8 mouse cellular contexts compared by ENCODE assay signal in the genomic region with DNA sequence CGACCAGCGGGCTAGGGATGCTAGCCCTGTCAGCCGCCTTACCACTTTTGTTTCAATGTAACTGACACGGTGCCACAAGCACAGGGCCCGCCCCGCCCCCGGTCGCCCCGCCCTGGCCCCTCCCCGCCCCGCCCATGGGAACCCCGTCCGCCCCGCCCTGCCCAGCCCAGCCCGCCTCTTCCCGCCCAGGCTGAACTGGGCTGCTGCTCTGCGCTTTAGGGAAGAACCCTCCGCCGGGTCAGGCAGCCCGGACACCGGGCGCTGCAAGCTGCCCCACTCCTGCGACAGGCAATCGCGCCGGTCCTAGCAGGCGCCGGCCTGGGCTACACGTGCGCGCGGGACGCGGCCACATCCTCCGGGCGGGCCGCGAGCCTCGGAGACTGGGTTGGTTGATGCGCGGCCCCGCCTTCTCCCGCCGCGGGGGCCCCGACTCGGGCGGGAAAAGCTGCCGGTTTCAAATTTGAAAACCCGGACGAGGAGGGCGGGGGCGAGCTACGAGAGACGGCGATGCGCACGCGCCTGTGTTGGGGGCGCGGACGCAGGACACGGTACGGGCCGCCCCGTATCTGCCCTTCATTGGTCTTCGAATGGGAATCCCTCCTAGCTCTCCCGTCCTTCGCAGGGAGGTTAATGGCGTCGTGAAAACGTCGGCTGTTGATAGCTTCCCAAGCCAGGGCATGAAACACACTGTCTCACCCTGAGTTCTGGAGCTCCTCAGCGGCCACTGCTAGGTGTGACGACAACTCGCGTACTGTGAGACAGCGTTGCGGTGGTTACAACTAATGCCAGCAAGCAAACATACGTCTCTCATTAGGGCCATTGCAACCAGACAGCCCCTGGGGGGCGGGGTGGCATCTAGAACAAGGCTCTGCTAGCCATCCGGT. TPM values are rescaled to one million over a fixed set of nuclear protein-coding genes. Genes with fewer than 3 reads are reported as not detected.
DNase-seq lines count a peak whose midpoint lies in the region; ATAC-seq and TF ChIP-seq lines count a peak whose summit lies in the region.

TSS of gene Mxd3 (minus strand) at position 141 of the 884 bp plus-strand sequence.

- peak within 1 kb of the TSS; percentile 60 for H3K9ac ChIP-seq in forebrain, postnatal 0 days

- DNase-seq in Muller cell, postnatal 12 days (ENCODE audit: inconsistent ontology term), result peak; percentile 95
- peak; percentile 69 to 79 for DNase-seq in cerebellum, adult 2 months
- peak; percentile 93 for DNase-seq in forebrain, postnatal 0 days
- peak; percentile 91 for DNase-seq in hindbrain, embryonic 10.5 days (ENCODE audit: low spot score)
- DNase-seq in layer of hippocampus, postnatal 10 days (ENCODE audit: low spot score in 2 of 2), result peak; percentile 85 to 86
- DNase-seq in lung, postnatal 25 days (ENCODE audit: low spot score), result peak; percentile 73
- peak; percentile 26 for DNase-seq in retina, adult 2 months (ENCODE audit: low read depth, low spot score)
- DNase-seq in thymus, postnatal 36 days, result peak; percentile 88 to 91

- no peak for TF ChIP-seq POLR2A in cerebellum, adult 2 months (IDR thresholded peaks at IDR 0.05; ENCODE audit: borderline replicate concordance, insufficient read depth, low read length)

- peak within 1 kb of the TSS; percentile 95 for H3K4me2 ChIP-seq in forebrain, postnatal 0 days (ENCODE audit: low read depth)

- no peaks in the 10 kb centered on the region for H3K9me3 ChIP-seq in forebrain, postnatal 0 days (ENCODE audit: low read length)
- no peaks in the 10 kb centered on the region for H3K9me3 ChIP-seq in hindbrain, embryonic 10.5 days

- under 1% methylated on average over 79 of the region's 82 CpGs for WGBS in cerebellum, adult 2 months
- under 1% methylated on average over 75 of the region's 82 CpGs for WGBS in forebrain, postnatal 0 days
- WGBS in hindbrain, embryonic 10.5 days, result under 1% methylated on average over 82 of the region's 82 CpGs

- 0 out of 2 replicates have a peak, but pooled peaks have one; percentile 27 for TF ChIP-seq CTCF in cerebellum, adult 2 months (IDR thresholded peaks at IDR 0.05; ENCODE audit: borderline replicate concordance, insufficient read depth, low read depth, low read length)
- TF ChIP-seq CTCF in forebrain, postnatal 0 days (IDR thresholded peaks at IDR 0.05; ENCODE audit: low read depth), result no peak

- peaks cover 10% of the 10 kb centered on the region for H3K36me3 ChIP-seq in forebrain, postnatal 0 days (ENCODE audit: insufficient read depth)
- peaks cover 23% of the 10 kb centered on the region for H3K36me3 ChIP-seq in hindbrain, embryonic 10.5 days

- H3K4me3 ChIP-seq in cerebellum, adult 2 months (replicated peaks; ENCODE audit: insufficient read depth, low read depth, low read length), result peak within 1 kb of the TSS; percentile 67
- peak within 1 kb of the TSS; percentile 69 for H3K4me3 ChIP-seq in forebrain, postnatal 0 days (ENCODE audit: low read depth, low read length)
- H3K4me3 ChIP-seq in hindbrain, embryonic 10.5 days, result peak within 1 kb of the TSS; percentile 69

- no peaks in the 10 kb centered on the region for H3K27me3 ChIP-seq in cerebellum, adult 2 months (ENCODE audit: control insufficient read depth, insufficient read depth, low read length)
- H3K27me3 ChIP-seq in forebrain, postnatal 0 days (ENCODE audit: insufficient read depth, low read length), result no peaks in the 10 kb centered on the region
- H3K27me3 ChIP-seq in hindbrain, embryonic 10.5 days (ENCODE audit: insufficient read depth, poor library complexity, severe bottlenecking), result peaks cover 11% of the 10 kb centered on the region

- H3K4me1 ChIP-seq in cerebellum, adult 2 months (ENCODE audit: control insufficient read depth, insufficient read depth, low read length), result peaks cover 8% of the 10 kb centered on the region
- H3K4me1 ChIP-seq in forebrain, postnatal 0 days (ENCODE audit: insufficient read depth), result peaks cover 5% of the 10 kb centered on the region; the same call in 1 of the 2 replicates
- peaks cover 43% of the 10 kb centered on the region for H3K4me1 ChIP-seq in hindbrain, embryonic 10.5 days (replicated peaks)

- no peak within 1 kb of the TSS for H3K27ac ChIP-seq in cerebellum, adult 2 months (ENCODE audit: insufficient read depth, low read length)
- H3K27ac ChIP-seq in forebrain, postnatal 0 days (ENCODE audit: low read depth, low read length), result peak within 1 kb of the TSS; percentile 45; the same call in 1 of the 2 replicates
- H3K27ac ChIP-seq in hindbrain, embryonic 10.5 days, result peak within 1 kb of the TSS; percentile 96

- peak; percentile 87 for ATAC-seq in forebrain, postnatal 0 days

RNA-seq across cellular contexts. Expression of gene Mxd3, which starts in this region (rescaled TPM):
- 0.17 and 0.38 TPM in 2 replicates for polyA plus RNA-seq in cerebellum, adult 2 months (2012; rRNA removed)
- 10.1 and 10.5 TPM in 2 replicates for total RNA-seq in forebrain, postnatal 0 days (2014; rRNA removed)
- polyA plus RNA-seq in forebrain, postnatal 0 days (2015; fragmentation: Nextera tagmentation; extraction: Ambion mirVana), result 7.3 and 9.4 TPM in 2 replicates
- 25.2 and 33.7 TPM in 2 replicates for polyA plus RNA-seq in hindbrain, embryonic 10.5 days (2016; fragmentation: Nextera tagmentation; extraction: Ambion mirVana)
- 1 to 10 TPM; 2.4 to 2.9 TPM for total RNA-seq in layer of hippocampus, postnatal 10 days (2021)

Comparison
In these comparisons a context has a peak if more than half of its experiments do, and no peak if none do; other contexts are left out.
1. Peak in DNase-seq and H3K4me3 ChIP-seq in cerebellum, adult 2 months; RNA of the gene not detected or under 1 TPM.
2. DNase-seq: peak in every context shown above with its lines; median percentile 95 in Muller cell, postnatal 12 days; 93 in forebrain, postnatal 0 days; 91 in hindbrain, embryonic 10.5 days; 90 in thymus, postnatal 36 days; 86 in layer of hippocampus, postnatal 10 days; 74 in cerebellum, adult 2 months; 73 in lung, postnatal 25 days; 26 in retina, adult 2 months.